Mouse (Mus musculus): ENCODE data around the gene Snd1. TPM values are rescaled to one million over a fixed set of nuclear protein-coding genes. Genes with fewer than 3 reads are reported as not detected.

Snd1 gene
- total and polyA plus RNA-seq, 3 experiments = 83.7 to 377 (median 210) TPM

DNA sequence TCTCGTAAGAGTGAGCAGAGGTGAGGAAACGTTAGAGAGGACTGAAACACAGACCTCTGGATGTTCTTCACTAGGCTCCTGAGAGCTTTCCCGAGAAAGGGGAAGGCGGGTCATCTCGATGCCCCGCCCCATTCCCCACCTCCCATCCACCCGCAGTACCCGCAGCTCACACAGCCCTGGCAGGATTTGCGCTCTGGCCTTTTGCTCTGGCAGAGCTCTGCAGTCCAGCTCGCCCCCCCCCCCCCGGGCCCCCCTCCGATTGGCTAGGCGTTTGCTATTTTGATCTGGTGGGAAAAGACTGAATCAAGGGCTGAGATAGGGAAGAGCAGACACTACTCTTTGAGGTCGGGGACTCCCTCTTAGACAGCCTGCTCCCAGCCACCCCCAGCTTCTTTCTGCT lies 505.3 kb downstream of the Snd1 start:
- Histone ChIP-seq H3K4me3 (replicated peaks in 1 of 3; ENCODE audit: low read depth in 2 of 3, low read length in 2 of 3, poor library complexity in 1 of 3) (no peak overlapping the region), H3K4me1 (ENCODE audit: control insufficient read depth in 1 of 2, insufficient read depth in 2 of 2) (no peaks in the 10 kb centered on the region), H3K9ac (ENCODE audit: insufficient read depth, low read depth) (no peak overlapping the region), H3K79me2 (replicated peaks; ENCODE audit: control insufficient read depth, extremely low read depth, insufficient read depth, poor library complexity, severe bottlenecking) (no peaks in the 10 kb centered on the region), H3K36me3 (replicated peaks in 1 of 2; ENCODE audit: control insufficient read depth in 1 of 2, insufficient read depth in 1 of 2, low read length in 1 of 2) (no peaks in the 10 kb centered on the region), H3K9me3 (replicated peaks; ENCODE audit: low read length) (peaks cover 9% of the 10 kb centered on the region), H3K27ac (ENCODE audit: insufficient read depth, low read depth) (no peak overlapping the region), H3K27me3 (replicated peaks) (peaks cover 19% of the 10 kb centered on the region), H3K4me2 (ENCODE audit: insufficient read depth, low read depth, poor library complexity, severe bottlenecking) (no peak overlapping the region)
- in situ Hi-C loops (cut with MboI; ENCODE audit: low pct_ligation_motif_present, low pct_unique_long_range_greater_than_20kb, low sequenced_read_pairs) (no loop called here), dilution Hi-C loops (cut with MboI; ENCODE audit: extremely low pct_ligation_motif_present, extremely low pct_unique_long_range_greater_than_20kb, low sequenced_read_pairs) (no loop called here)
- TF ChIP-seq TBP (conservative IDR thresholded peaks at IDR 0.05; ENCODE audit: low read depth, low read length) = no peak
- no peak for TF ChIP-seq UBTF (IDR thresholded peaks at IDR 0.05; ENCODE audit: low read depth, low read length)
- DNase-seq (ENCODE audit: extremely low read depth) = no peak

DNA sequence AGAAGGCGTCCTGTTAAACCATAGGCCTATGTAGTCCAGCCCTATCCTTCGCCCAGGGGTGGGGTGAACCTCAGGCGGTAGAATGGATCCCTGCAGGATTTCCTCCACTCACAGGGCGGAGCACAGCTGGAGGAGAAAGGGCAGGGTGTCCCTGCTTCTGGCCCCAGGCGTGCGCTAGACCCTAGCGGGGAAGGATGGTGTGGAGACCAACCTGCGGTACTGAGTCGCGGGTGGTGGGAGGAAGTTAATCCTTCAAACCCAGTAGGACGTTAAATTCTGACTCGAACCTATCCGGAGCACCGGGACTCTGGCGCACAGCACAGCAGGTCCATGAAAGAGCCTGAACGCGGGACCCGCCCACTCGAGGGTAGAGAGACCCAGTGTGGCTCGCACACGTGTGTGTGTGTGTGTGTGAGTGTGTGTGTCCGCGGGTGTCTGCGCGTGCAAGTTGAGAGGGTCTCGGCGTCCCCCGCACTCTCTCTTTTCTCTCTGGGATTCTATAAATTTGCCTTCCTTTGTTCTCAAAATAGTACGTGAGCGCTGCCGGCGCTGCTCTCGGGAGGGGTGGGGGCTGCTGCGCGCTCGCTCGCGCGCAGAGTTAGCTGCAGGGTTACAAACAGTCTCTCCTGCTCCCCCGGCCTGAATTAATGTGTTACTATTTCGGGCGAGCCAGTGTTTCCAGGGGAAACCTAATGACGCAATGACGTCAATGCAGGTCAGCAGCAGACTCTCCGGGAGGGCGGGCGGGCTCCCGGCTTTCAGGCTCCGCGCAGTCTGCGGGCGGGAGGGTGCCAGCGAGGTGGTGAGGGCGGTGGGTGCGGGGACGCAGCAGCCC lies 506.0 kb downstream of the Snd1 start:
- H3K4me3 ChIP-seq (replicated peaks in 1 of 3; ENCODE audit: low read depth in 2 of 3, low read length in 2 of 3, poor library complexity in 1 of 3) = no peak overlapping the region
- peaks cover 17% of the 10 kb centered on the region for H3K27me3 ChIP-seq (replicated peaks)
- in situ Hi-C loops (cut with MboI; ENCODE audit: low pct_ligation_motif_present, low pct_unique_long_range_greater_than_20kb, low sequenced_read_pairs) = no loop called here
- no peaks in the 10 kb centered on the region for H3K79me2 ChIP-seq (replicated peaks; ENCODE audit: control insufficient read depth, extremely low read depth, insufficient read depth, poor library complexity, severe bottlenecking)
- no peak for DNase-seq (ENCODE audit: extremely low read depth)
- H3K9ac ChIP-seq (ENCODE audit: insufficient read depth, low read depth) = no peak overlapping the region
- H3K27ac ChIP-seq (ENCODE audit: insufficient read depth, low read depth) = no peak overlapping the region
- TF ChIP-seq POLR2AphosphoS2 (IDR thresholded peaks at IDR 0.05; ENCODE audit: low read depth, low read length) (no peak), TCF12 (IDR thresholded peaks at IDR 0.05; ENCODE audit: low read depth, low read length) (no peak), MAZ (IDR thresholded peaks at IDR 0.05; ENCODE audit: low read depth, low read length) (no peak), RCOR1 (conservative IDR thresholded peaks at IDR 0.05; ENCODE audit: low read depth, low read length) (no peak), E2F4 (IDR thresholded peaks at IDR 0.05; ENCODE audit: insufficient replicate concordance, low read depth, low read length) (no peak), KAT2A (IDR thresholded peaks at IDR 0.05; ENCODE audit: insufficient replicate concordance, low read length) (no peak), USF1 (IDR thresholded peaks at IDR 0.05; ENCODE audit: low read depth, low read length) (no peak), MXI1 (IDR thresholded peaks at IDR 0.05; ENCODE audit: low read depth, low read length) (no peak), MAX (IDR thresholded peaks at IDR 0.05; ENCODE audit: low read length) (no peak), IRF4 (IDR thresholded peaks at IDR 0.05; ENCODE audit: low read depth, low read length) (no peak), TBP (conservative IDR thresholded peaks at IDR 0.05; ENCODE audit: low read depth, low read length) (no peak), ELF1 (IDR thresholded peaks at IDR 0.05; ENCODE audit: low read depth, low read length) (no peak), ZC3H11A (IDR thresholded peaks at IDR 0.05; ENCODE audit: low read depth, low read length) (no peak), NRF1 (IDR thresholded peaks at IDR 0.05; ENCODE audit: low read depth, low read length) (no peak), JUN (IDR thresholded peaks at IDR 0.05; ENCODE audit: insufficient read depth, low read depth, low read length) (no peak), BHLHE40 (IDR thresholded peaks at IDR 0.05; ENCODE audit: low read depth, low read length) (no peak), CHD2 (IDR thresholded peaks at IDR 0.05; ENCODE audit: low read length) (no peak)
- no peaks in the 10 kb centered on the region for H3K36me3 ChIP-seq (replicated peaks in 1 of 2; ENCODE audit: control insufficient read depth in 1 of 2, insufficient read depth in 1 of 2, low read length in 1 of 2)
- dilution Hi-C loops (cut with MboI; ENCODE audit: extremely low pct_ligation_motif_present, extremely low pct_unique_long_range_greater_than_20kb, low sequenced_read_pairs) = no loop called here
- H3K9me3 ChIP-seq (replicated peaks; ENCODE audit: low read length) = peaks cover 7% of the 10 kb centered on the region
- H3K4me2 ChIP-seq (ENCODE audit: insufficient read depth, low read depth, poor library complexity, severe bottlenecking) = no peak overlapping the region
- peaks cover 0 to 4% of the 10 kb centered on the region in 2 experiments; a peak in 2 of 4 replicates for H3K4me1 ChIP-seq (ENCODE audit: control insufficient read depth in 1 of 2, insufficient read depth in 2 of 2)
